In the genomic region with DNA sequence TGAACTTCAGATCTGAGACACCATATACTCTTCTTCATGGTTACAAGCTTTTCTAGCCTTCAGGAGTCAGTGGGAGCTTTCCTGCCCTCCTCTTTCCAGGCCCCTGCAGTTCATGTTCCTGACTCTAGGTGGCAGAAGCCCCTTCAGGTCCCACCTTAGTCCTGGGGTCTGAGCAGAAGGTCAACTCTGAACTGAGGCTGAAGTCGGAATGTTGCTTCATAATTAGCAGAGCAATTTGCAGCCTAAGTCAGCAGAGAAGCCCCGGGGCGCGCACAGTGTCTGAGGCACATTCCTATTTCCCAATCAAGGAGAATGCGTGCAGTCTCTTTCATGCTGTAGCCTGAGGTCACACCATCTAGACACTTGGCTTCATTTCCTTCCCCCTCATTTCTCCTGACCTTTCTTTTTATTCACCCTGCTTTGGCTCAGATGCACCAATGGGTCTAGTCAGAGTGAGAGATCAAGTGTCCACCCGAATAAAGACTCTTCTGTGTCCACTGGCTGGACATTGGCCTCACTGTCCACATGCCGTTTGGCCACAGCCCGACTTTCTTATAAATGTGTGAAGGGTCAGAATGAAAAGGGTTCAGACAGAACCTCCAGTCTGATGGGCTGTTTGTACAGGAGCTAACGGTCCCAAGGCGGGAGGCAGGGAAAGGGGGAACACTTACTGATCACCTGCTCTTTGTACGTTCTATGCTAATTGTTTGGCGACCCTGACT, we compare ENCODE assay signal across 8 mouse cellular contexts. TPM values are rescaled to one million over a fixed set of nuclear protein-coding genes. Genes with fewer than 3 reads are reported as not detected.
DNase-seq lines count a peak whose midpoint lies in the region; ATAC-seq and TF ChIP-seq lines count a peak whose summit lies in the region.
"Had no signal": no experiment of that assay in that cellular context is flagged by ENCODE, and none has a peak within 500 bp of the region (broad histone marks: within the 10 kb centered on the region; RNA-seq: fewer than 3 reads in every experiment).

No protein-coding gene starts in this region.

- TF ChIP-seq CTCF in lung, embryonic 14.5 days (IDR thresholded peaks at IDR 0.05; ENCODE audit: low read depth): peak; percentile 77

- no peak overlapping the region for H3K9ac ChIP-seq in lung, embryonic 14.5 days
- H3K9ac ChIP-seq: embryonic facial prominence, embryonic 12.5 days had no signal

- no peak overlapping the region for H3K4me2 ChIP-seq in lung, embryonic 14.5 days
- H3K4me2 ChIP-seq: embryonic facial prominence, embryonic 12.5 days had no signal

- no peaks in the 10 kb centered on the region for H3K36me3 ChIP-seq in lung, embryonic 14.5 days (ENCODE audit: insufficient read depth)
- H3K36me3 ChIP-seq: embryonic facial prominence, embryonic 12.5 days had no signal

- H3K27ac ChIP-seq in lung, embryonic 14.5 days (ENCODE audit: low read depth): no peak overlapping the region
- H3K27ac ChIP-seq: embryonic facial prominence, embryonic 12.5 days had no signal

- no peaks in the 10 kb centered on the region for H3K27me3 ChIP-seq in lung, embryonic 14.5 days (ENCODE audit: insufficient read depth, low read length)
- H3K27me3 ChIP-seq: embryonic facial prominence, embryonic 12.5 days had no signal

- no peaks in the 10 kb centered on the region for H3K9me3 ChIP-seq in lung, embryonic 14.5 days (ENCODE audit: low read depth, low read length)
- H3K9me3 ChIP-seq: embryonic facial prominence, embryonic 12.5 days had no signal

- no peak for ATAC-seq in lung, embryonic 14.5 days (ENCODE audit: insufficient read depth)
- ATAC-seq in activated CD4-positive, CD25-positive, alpha-beta regulatory T cell, adult 4 months: no peak

- peak; percentile 29 for DNase-seq in layer of hippocampus, adult 11-12 months (ENCODE audit: low spot score)
- no peak for DNase-seq in layer of hippocampus, adult 9-11 months
- peak; percentile 14 to 21 for DNase-seq in B cell, adult 2 months
- peak; percentile 83 for DNase-seq in Muller cell, postnatal 12 days (ENCODE audit: inconsistent ontology term)
- DNase-seq in forelimb bud, embryonic 11.5 days (ENCODE audit: low read depth, low spot score): peak; percentile 66
- DNase-seq in lung, embryonic 14.5 days: peak; percentile 66

- 82% methylated on average over 12 of the region's 12 CpGs for WGBS in lung, embryonic 14.5 days

- H3K4me3 ChIP-seq in lung, embryonic 14.5 days (ENCODE audit: low read depth, low read length): no peak overlapping the region
- H3K4me3 ChIP-seq: embryonic facial prominence, embryonic 12.5 days had no signal

- no peaks in the 10 kb centered on the region for H3K4me1 ChIP-seq in lung, embryonic 14.5 days (ENCODE audit: insufficient read depth)
- H3K4me1 ChIP-seq: embryonic facial prominence, embryonic 12.5 days had no signal

RNA-seq across cellular contexts. Expression of a gene that starts 58.4 kb away (rescaled TPM):
- polyA plus RNA-seq in lung, embryonic 14.5 days (2014; fragmentation: Nextera tagmentation; extraction: Ambion mirVana): 0.05 and 0.07 TPM in 2 replicates
- under 1 TPM; 0.03 to 0.04 TPM for polyA plus RNA-seq in activated CD4-positive, CD25-positive, alpha-beta regulatory T cell, adult 4 months (2017; shearing (Covaris generic))
